Mouse (Mus musculus) adrenal gland, postnatal 25 days (tissue): ENCODE data around the gene Coro2a. TPM values are rescaled to one million over a fixed set of nuclear protein-coding genes. Genes with fewer than 3 reads are reported as not detected.

Experiments used
- total RNA-seq: library from RNA; stranded (reverse); gene quantifications from 2 replicates; pipeline ENCODE4 v1.2.3, GENCODE M21; 2021

Gene Coro2a
- total RNA-seq, 1 experiment from 2014 or later = 2.4 TPM

Other genes starting within 250 kb of the Coro2a start
- 7.5 and 9.9 TPM in 2 replicates for gene Trmo, start 212.8 kb downstream of the Coro2a start, total RNA-seq
- gene Hemgn, start 188.7 kb downstream of the Coro2a start, total RNA-seq = not detected in 2 replicates
- gene Anp32b, start 151.3 kb downstream of the Coro2a start, total RNA-seq = 140 and 161 TPM in 2 replicates
- gene Nans, start 113.0 kb downstream of the Coro2a start, total RNA-seq = 35.0 and 38.5 TPM in 2 replicates
- gene Trim14, start 66.1 kb downstream of the Coro2a start, total RNA-seq = 3.3 and 5.1 TPM in 2 replicates
- 2.1 and 2.9 TPM in 2 replicates for gene Tbc1d2, start 48.0 kb upstream of the Coro2a start, total RNA-seq